Mouse (Mus musculus): ENCODE results near the gene Myo6. TPM values are rescaled to one million over a fixed set of nuclear protein-coding genes. Genes with fewer than 3 reads are reported as not detected.

Myo6 gene
- polyA plus RNA-seq, 1 experiment from 2014 or later: 50.6 TPM

DNA sequence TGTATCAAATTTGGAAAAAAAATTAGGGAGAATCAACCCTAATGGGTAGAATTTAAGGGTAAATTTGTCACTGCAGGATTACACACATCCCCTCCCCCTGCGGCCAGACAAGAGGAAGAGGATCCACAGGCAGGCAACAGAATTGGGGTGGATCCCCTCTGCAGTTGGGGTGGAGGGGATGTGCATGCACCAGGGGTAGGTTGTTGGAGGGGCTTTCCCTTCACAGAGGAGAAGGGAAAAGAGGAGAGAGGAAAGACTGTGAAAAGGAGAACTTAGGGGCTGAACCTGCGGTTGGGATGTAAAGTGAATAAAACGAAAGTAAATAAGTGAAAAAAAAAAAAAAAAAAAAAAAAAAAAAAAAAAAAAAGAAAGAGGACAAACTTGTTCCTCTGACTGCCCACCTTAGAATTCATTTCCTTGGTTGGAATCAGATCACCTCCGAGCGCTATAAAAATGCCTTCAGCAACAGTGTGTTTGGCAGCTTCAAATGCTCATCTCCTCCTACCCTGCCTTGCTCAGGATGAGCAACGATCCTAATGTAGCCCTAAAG, 179.7 kb downstream of the Myo6 start:
- no peaks in the 10 kb centered on the region for H3K27me3 ChIP-seq (ENCODE audit: control insufficient read depth, insufficient read depth, low read length)
- H3K4me3 ChIP-seq (ENCODE audit: low read depth, low read length): no peak overlapping the region
- H3K4me2 ChIP-seq (replicated peaks; ENCODE audit: low read depth, low read length): no peak overlapping the region
- H3K4me1 ChIP-seq (ENCODE audit: control insufficient read depth, insufficient read depth, low read length): no peaks in the 10 kb centered on the region
- H3K9ac ChIP-seq (replicated peaks; ENCODE audit: low read depth, low read length): no peak overlapping the region
- H3K36me3 ChIP-seq (ENCODE audit: control insufficient read depth, insufficient read depth, low read length): no peaks in the 10 kb centered on the region
- no peak for ATAC-seq (ENCODE audit: insufficient number of reproducible peaks, insufficient read depth, low FRiP score, low read depth)
- no peak overlapping the region for H3K27ac ChIP-seq (ENCODE audit: low read length)
- no peaks in the 10 kb centered on the region for H3K9me3 ChIP-seq (ENCODE audit: control insufficient read depth, low read depth, low read length)
- 94% methylated on average over 6 of the region's 6 CpGs for WGBS

DNA sequence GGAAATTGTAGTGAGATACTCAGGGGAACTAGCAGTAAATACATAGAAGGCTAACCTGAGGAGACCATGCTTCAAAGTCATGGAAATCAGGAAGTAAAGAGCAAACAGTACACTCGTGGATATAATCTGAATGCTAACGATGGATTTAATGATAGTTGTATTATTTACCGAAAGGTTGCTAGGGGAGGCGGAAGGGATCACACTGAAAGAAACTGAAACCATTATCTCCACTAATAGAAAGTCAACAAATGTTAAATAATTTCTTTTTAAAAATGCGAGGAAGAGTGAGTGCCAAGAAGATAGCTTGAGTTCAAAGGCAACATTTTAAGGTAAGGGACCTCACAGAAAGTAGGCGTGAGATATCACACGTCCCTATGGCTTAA, 186.5 kb downstream of the Myo6 start:
- Histone ChIP-seq H3K4me3 (ENCODE audit: low read depth, low read length) (no peak overlapping the region), H3K9me3 (ENCODE audit: control insufficient read depth, low read depth, low read length) (no peaks in the 10 kb centered on the region), H3K4me1 (ENCODE audit: control insufficient read depth, insufficient read depth, low read length) (no peaks in the 10 kb centered on the region), H3K36me3 (ENCODE audit: control insufficient read depth, insufficient read depth, low read length) (no peaks in the 10 kb centered on the region), H3K27me3 (ENCODE audit: control insufficient read depth, insufficient read depth, low read length) (no peaks in the 10 kb centered on the region), H3K4me2 (replicated peaks; ENCODE audit: low read depth, low read length) (0 out of 2 replicates have a peak overlapping the region, but pooled peaks have one; percentile 16), H3K27ac (ENCODE audit: low read length) (no peak overlapping the region), H3K9ac (replicated peaks; ENCODE audit: low read depth, low read length) (no peak overlapping the region)
- WGBS: 65% methylated on average over 7 of the region's 7 CpGs
- ATAC-seq (ENCODE audit: insufficient number of reproducible peaks, insufficient read depth, low FRiP score, low read depth): no peak

DNA sequence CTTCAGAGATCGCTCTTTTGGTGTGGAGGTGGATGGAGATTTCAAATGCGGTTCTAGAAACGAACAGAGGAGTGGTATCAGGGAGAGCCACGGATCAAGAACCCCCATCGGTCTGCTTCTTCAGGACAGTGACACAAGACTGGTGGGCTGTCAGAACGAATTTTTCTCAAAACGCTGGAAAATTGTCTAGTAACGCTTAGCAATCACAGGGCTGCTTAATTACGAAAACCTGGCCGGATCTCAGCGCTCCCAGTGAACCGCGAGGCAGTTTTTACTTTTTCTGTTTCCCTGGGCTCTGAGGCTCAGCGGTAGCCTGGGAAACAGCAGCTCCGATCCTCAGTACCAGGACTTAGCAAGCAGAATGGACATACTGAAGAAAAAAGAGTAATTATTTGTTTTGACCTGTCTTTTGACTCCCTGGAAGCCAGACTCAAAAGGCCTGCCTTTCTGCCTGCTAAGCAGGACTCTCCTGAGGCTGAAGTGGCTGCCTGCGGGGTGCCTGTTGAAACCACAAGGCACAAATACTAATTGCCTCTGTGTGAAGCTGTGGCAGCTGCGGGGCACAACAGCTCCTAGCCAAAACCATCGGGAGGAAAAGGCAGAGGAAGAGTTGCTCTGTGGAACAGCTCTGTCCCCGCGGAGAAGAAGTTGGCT, 187.0 kb downstream of the Myo6 start:
- no peaks in the 10 kb centered on the region for H3K27me3 ChIP-seq (ENCODE audit: control insufficient read depth, insufficient read depth, low read length)
- H3K27ac ChIP-seq (ENCODE audit: low read length): no peak overlapping the region
- no peaks in the 10 kb centered on the region for H3K36me3 ChIP-seq (ENCODE audit: control insufficient read depth, insufficient read depth, low read length)
- H3K9me3 ChIP-seq (ENCODE audit: control insufficient read depth, low read depth, low read length): no peaks in the 10 kb centered on the region
- H3K4me2 ChIP-seq (replicated peaks; ENCODE audit: low read depth, low read length): 0 out of 2 replicates have a peak overlapping the region, but pooled peaks have one; percentile 16
- WGBS: 44% methylated on average over 20 of the region's 20 CpGs
- no peak overlapping the region for H3K9ac ChIP-seq (replicated peaks; ENCODE audit: low read depth, low read length)
- ATAC-seq (ENCODE audit: insufficient number of reproducible peaks, insufficient read depth, low FRiP score, low read depth): no peak
- H3K4me3 ChIP-seq (ENCODE audit: low read depth, low read length): no peak overlapping the region
- H3K4me1 ChIP-seq (ENCODE audit: control insufficient read depth, insufficient read depth, low read length): no peaks in the 10 kb centered on the region

DNA sequence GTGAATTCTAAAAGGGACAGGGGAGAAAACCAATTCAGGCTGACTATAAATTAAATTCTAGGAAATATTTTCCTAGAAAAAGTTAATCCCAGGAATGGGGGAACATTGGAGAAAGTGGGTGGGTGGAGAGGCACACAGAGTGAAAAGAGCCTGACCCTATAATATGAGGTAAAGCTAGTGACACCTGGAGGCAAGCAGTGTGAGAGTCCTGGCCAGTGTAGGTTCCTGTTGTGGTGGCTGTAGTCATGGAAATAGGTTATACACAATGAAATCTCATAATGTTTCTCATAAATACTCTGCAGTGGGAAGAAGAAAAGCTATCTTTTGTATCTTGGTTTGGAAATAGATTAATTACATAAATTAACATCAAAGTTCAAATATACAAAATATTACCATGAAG, 195.2 kb downstream of the Myo6 start:
- Histone ChIP-seq H3K9me3 (ENCODE audit: control insufficient read depth, low read depth, low read length) (no peaks in the 10 kb centered on the region), H3K4me1 (ENCODE audit: control insufficient read depth, insufficient read depth, low read length) (no peaks in the 10 kb centered on the region)

More for the DNA sequence above, 195.2 kb downstream of the Myo6 start:
- H3K4me2 ChIP-seq (replicated peaks; ENCODE audit: low read depth, low read length): no peak overlapping the region
- H3K27ac ChIP-seq (ENCODE audit: low read length): no peak overlapping the region
- ATAC-seq (ENCODE audit: insufficient number of reproducible peaks, insufficient read depth, low FRiP score, low read depth): no peak
- H3K9ac ChIP-seq (replicated peaks; ENCODE audit: low read depth, low read length): no peak overlapping the region
- no peak overlapping the region for H3K4me3 ChIP-seq (ENCODE audit: low read depth, low read length)
- no peaks in the 10 kb centered on the region for H3K27me3 ChIP-seq (ENCODE audit: control insufficient read depth, insufficient read depth, low read length)
- H3K36me3 ChIP-seq (ENCODE audit: control insufficient read depth, insufficient read depth, low read length): no peaks in the 10 kb centered on the region

Other genes with a start within 250 kb of the Myo6 start
- gene Filip1, start 152.2 kb upstream of the Myo6 start, polyA plus RNA-seq (2014; fragmentation: Nextera tagmentation; extraction: Ambion mirVana): 10.9 and 12.7 TPM in 2 replicates
- gene Senp6, start 98.1 kb upstream of the Myo6 start, polyA plus RNA-seq (2014; fragmentation: Nextera tagmentation; extraction: Ambion mirVana): 76.8 and 78.7 TPM in 2 replicates

Measured in stomach, embryonic 14.5 days (tissue).